Mouse (Mus musculus) left cerebral cortex, adult 2 months (tissue): ENCODE measurements around the gene Timp2. TPM values are rescaled to one million over a fixed set of nuclear protein-coding genes. Genes with fewer than 3 reads are reported as not detected.
A peak's percentile ranks its signal among the peaks of the same experiment; 100 is the strongest.

Experiments
- DNase-seq, 2 experiments: peaks; one replicate each; pipeline ENCODE4 v3.0.0; 2021 to 2022; ENCODE audit warnings: low spot score in 2 of 2, mixed read lengths in 1 of 2; ENCODE audit errors: extremely low spot score in 1 of 2
- H3K27ac ChIP-seq: fragments of 200-600 bp; 2 replicates; pipeline ENCODE4 v1.8.1; 2022
- H3K4me3 ChIP-seq: fragments of 200-600 bp; 2 replicates; pipeline ENCODE4 v1.8.1; 2022
- CTCF ChIP-seq: fragments of 200-600 bp; IDR thresholded peaks from 2 replicates; pipeline ENCODE4 v1.8.1; 2022; ENCODE audit warnings: antibody characterized with exemption, mild to moderate bottlenecking, moderate library complexity
- intact Hi-C: fragments of 180-260 bp; cut with DNase I; formaldehyde crosslinking; loops from one replicate; pipeline ENCODE4 v1.15.1; 2025
- total RNA-seq, 2 experiments: library from RNA; stranded (reverse); gene quantifications; 2 replicates each; pipeline ENCODE4 v1.2.3; 2021

Gene Timp2
- total RNA-seq, 2 experiments from 2014 or later: 221 to 255 TPM

DNA sequence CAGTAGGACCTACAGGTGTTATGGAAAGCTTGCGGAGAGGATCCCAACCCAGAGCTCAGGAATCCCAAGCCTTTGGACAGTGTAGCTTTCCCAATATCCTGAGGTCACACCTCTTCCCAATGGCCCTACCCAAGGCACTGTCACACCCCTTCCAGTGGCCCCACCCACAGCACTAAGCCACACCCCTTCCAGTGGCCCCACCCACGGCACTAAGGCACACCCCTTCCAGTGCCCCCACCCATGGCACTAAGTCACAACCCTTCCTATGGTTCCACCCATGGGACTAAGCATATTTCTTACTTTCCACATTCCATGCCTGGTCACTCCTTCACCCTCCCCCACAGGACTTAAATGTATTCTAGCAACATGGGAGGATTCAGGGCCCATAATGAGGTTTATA, 56.7 kb downstream of the Timp2 start:
- no peak for TF ChIP-seq CTCF
- H3K27ac ChIP-seq: no peak overlapping the region
- H3K4me3 ChIP-seq: no peak overlapping the region
- DNase-seq: no peak
- intact Hi-C loops: no loop called here

DNA sequence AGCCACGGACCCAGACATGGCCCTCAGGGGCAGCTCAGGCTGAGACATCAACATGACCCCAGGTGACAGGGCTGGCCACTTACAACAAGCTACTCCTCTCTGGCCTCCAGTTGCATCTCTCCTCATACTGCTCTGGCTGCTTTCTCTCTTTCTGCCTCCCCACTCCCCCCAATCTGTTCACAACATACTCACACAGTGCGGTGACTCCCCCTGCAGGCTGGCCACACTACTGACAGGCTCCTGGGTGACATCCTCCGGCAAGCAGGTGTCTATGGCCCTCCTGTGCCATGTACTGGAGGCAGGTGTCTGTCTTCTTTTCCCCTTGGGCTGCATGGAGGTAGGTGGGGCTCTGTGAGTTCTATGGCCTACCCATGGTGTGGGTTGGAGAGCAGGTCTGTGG, 57.6 kb downstream of the Timp2 start:
- Histone ChIP-seq H3K27ac (no peak overlapping the region), H3K4me3 (no peak overlapping the region)
- TF ChIP-seq CTCF: no peak; the same call in 1 of the 2 replicates
- DNase-seq: no peak
- intact Hi-C loops: no loop called here

DNA sequence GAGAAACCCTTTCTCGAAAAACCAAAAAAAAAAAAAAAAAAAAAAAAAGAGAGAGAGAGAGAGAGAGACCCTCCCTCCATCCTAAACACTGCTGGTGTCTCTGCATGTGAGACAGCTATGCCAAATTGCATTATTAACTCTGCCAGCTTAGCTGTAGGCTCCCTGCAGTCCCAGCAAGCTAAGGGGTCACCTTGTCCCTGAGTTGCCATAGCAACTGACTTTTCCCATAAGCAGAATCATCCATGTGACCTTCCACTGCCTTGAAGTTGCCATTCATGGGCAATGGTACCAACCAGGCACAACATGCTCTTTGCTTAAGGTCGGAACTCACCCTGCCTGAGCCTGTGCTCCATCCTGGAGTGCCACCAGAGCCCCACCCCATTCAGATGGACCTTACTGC, 60.5 kb downstream of the Timp2 start:
- no peak for TF ChIP-seq CTCF
- H3K27ac ChIP-seq: no peak overlapping the region
- no peak for DNase-seq
- intact Hi-C loops: no loop called here
- H3K4me3 ChIP-seq: no peak overlapping the region

DNA sequence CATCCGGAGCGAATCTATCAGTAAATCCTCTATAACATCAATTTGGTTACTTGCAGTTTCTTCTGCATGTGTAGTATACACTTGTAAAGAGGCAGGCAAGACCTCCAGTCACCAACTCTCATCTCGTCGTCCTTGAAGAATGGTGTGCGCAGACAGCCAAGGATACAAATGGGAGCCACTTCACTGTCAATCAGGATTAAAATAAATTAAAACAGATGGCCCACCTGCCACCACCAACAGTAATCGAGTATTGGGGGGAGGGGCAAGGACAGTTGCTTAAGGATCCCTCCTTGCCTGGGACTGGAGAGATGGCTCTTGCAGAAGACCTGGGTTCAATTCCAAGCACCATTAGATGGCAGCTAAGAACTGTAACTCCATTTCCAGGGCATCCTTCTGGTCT, 62.9 kb downstream of the Timp2 start:
- Histone ChIP-seq H3K27ac (no peak overlapping the region), H3K4me3 (no peak overlapping the region)
- no peak for DNase-seq
- intact Hi-C loops: no loop called here
- no peak for TF ChIP-seq CTCF

DNA sequence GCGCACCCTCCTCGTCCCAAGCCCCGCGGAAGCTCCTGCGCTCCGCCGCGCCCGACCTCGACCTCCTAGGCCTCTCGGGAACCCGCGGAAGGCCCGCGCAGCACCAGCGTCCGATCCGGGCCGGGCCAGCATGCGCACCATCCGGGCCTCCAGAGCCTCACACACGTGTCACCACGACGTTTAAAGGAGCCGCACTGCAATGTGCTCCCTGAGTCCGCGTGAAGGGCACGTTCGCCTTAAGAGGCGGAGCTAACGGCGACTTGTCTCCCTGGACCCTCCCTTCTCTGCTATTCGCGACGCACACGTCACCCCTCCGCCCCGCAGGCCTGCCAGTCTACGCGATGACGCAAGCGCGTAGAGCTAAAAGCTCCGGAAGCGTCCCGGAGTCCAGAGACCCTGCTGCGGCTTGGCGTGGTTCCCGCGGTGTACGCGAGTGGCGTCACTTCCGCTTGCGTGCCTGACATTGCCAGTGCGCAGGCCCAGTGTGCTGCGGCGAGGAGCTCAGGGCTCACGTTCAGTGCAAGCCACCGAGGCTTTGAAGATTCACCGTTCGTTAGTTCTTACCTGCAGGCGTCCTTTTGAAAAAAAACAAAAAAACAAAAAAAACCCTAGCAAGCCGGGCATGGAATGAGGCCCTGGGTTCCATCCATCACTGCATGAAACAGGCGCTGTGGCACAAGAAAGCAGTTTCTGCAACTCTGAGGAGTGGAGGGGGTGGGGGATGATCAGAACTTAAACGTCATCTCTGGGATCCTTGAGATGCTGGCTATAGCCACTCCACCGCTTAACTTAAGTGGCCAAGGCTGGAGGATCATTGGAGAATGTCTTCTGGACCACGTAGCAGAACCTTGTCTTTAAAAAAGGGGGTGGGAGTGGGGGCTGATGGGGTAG, 65.3 kb downstream of the Timp2 start, which contains the start of gene Usp36:
Gene Usp36, minus strand, starts transcription at position 246 of the 891 bp plus-strand sequence.
- no peak for TF ChIP-seq CTCF
- intact Hi-C loops: loop anchor here (2.0 kb wide), 1 partner anchor 41 kb away; the partner anchor contains the start of gene Cyth1
- peak; percentile 100 for DNase-seq
- Histone ChIP-seq H3K27ac (peak within 1 kb of the TSS; percentile 96), H3K4me3 (peak within 1 kb of the TSS; percentile 93)

DNA sequence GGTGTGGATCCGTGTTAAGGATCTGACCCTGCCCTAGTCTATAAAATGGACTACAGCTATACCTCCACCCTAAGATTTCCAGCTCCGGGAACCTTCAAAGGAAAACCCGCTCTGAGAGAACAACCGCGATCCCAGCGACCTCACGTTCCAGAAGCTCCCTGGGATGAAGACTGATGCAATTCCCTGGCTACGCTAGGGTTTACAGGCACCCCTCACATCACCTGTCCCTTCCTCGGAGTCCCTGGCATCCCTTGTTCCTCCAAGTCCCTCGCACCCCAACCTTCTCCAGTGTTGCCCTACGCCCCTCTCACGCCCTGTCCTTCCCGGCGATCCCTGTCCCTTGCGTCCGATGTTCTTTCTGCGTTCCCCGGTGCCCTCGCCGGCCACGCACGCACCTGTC, 66.0 kb downstream of the Timp2 start:
- TF ChIP-seq CTCF: no peak

DNA sequence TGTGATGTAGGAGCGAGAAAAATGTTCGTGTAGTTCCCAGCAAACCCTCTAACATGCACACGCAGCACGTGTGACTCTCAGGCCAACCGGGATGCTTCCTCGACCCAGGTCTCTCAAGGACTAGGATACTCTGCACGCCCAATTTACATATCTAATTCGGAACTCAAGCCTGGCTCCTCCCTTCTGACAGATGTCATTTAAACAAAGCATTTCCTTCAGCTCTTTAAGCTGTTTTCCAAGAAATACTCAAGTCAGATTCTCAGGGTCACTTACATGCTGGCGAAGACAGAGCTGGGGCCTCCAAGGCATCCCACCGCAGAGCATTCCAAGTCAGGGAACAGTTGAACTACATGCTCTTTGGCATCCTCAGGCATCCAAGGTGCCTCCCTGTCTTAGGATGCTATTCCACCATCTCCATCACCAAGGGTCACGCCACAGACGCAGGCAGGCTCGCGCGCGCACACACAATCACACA, 66.5 kb downstream of the Timp2 start:
- DNase-seq: no peak
- intact Hi-C loops: no loop called here
- TF ChIP-seq CTCF: no peak
- peak overlapping the region; percentile 96 for H3K27ac ChIP-seq
- peak overlapping the region; percentile 93 for H3K4me3 ChIP-seq

More for the DNA sequence above, 66.0 kb downstream of the Timp2 start:
- Histone ChIP-seq H3K27ac (peak overlapping the region; percentile 96), H3K4me3 (peak overlapping the region; percentile 93)
- intact Hi-C loops: no loop called here
- DNase-seq: no peak

DNA sequence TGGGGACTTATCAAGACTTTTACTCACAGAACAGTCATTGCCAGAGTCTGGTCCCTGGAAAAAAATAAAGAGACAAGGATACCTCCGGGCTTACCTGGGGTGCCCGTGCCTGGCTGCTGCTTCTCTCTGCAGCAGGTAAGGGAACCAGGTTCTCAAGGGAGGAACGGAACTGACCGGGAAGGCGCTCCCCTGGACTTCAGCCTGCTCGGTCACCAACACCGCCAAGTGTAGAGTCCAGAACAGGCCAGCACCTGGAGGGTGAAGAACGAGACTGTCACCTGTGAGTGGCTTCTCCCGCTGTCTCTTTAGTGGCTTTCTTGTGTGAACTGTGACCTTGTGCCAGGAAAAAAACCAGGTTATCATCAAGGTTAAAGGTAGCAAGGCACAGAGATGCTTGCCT, 68.0 kb downstream of the Timp2 start:
- H3K4me3 ChIP-seq: no peak overlapping the region
- H3K27ac ChIP-seq: no peak overlapping the region
- TF ChIP-seq CTCF: no peak
- DNase-seq: no peak
- intact Hi-C loops: no loop called here

DNA sequence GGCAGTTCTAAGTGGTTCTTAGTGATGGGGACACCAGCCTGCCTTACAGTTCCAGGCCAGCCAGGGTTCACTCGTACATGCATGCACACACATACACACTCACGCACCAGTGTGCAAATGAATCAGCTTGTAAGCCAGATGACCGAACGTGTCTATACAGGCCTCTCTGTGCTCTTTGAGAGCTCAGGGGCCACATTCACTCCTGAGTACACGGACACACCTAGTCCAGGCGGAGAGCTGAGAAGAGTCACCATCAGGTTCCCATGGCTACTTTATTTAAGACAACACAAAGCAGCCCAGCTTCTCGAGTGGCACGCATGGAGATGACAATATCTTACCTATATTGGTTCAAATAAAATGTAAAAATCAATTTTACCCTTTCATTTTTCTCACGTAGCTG, 69.1 kb downstream of the Timp2 start:
- no peak overlapping the region for H3K4me3 ChIP-seq
- H3K27ac ChIP-seq: no peak overlapping the region
- intact Hi-C loops: no loop called here
- no peak for TF ChIP-seq CTCF
- DNase-seq: no peak

DNA sequence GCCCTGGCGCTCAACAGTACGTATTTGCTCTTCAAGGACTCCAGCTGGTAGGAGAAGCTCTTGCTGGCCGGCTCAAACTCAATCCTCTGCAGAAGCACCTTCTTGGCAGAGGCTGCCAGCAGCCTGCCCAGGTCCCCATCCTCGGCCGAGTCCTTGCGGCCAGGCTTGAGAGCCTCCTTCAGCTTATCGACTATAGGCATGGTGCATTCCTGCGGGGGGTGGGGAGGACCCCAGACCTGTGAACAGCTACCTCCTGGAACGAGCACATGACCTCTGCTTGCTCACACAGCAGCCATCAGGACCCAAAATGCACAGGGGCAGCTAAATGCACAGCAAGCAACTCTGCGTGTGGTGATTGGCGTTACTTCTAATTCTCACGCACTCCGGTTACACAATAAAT, 69.7 kb downstream of the Timp2 start:
- TF ChIP-seq CTCF: no peak
- intact Hi-C loops: no loop called here
- no peak overlapping the region for H3K27ac ChIP-seq
- no peak overlapping the region for H3K4me3 ChIP-seq
- no peak for DNase-seq

DNA sequence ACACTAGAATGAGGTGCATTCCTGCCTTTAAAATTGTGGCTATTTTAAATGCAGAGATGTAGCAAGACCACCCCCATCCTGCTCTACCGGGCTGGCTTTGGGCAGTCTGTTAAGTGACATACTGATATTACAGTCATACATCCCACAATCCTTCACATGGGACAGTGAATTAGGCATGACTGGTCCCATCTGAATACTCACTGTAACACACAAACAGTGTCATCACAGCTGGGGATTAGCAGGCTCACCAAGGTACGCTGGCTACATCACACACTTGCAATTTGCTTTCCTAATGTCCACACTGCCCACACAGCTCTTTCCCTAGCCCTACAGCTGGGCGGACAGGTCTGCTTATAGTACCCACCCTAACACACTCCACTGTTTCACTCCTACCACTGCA, 75.3 kb downstream of the Timp2 start:
- no peak overlapping the region for H3K4me3 ChIP-seq
- intact Hi-C loops: no loop called here
- H3K27ac ChIP-seq: no peak overlapping the region
- no peak for DNase-seq
- no peak for TF ChIP-seq CTCF

DNA sequence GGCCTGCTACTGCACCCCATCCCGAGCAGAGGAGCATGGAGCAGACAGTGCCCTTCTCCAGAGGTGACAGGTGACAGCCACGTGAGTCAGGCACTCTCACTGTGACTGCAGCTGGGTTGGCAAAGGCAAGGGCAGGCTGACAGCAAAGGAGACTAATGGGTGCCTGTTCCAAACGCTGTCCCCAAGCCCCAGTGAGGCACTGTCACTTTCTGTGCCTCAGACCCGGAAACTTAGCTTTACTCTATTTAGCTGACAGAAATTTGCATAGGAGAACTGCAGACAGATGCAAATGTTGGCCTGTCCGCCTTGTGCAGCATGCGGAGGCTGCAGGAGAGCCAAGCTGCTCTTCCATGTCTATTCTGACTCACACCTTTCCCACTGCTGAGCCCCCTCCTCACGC, 79.2 kb downstream of the Timp2 start:
- DNase-seq: no peak
- no peak for TF ChIP-seq CTCF
- intact Hi-C loops: no loop called here
- Histone ChIP-seq H3K4me3 (no peak overlapping the region), H3K27ac (no peak overlapping the region)

DNA sequence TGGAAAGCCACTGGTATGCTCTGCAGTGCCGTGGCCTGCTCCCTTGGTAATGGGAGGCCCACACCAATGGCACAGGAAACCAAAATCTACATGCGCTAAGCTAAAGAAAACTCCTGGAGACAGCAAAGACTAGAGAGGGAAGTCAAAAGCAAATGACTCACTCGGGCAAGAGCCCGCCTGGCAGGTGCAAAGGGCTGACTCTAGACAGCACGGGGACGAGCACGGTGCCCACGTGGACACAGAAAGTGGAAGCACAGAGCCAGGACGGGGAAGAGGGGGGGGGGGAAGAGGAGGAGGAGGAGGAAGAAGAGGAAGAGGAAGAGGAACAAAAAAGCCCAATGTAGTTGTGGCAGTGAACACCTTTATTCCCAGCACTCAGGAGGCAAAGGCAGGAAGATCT, 80.4 kb downstream of the Timp2 start:
- intact Hi-C loops: no loop called here
- no peak for TF ChIP-seq CTCF
- DNase-seq: no peak
- Histone ChIP-seq H3K27ac (no peak overlapping the region), H3K4me3 (no peak overlapping the region)
